Mouse (Mus musculus) naive thymus-derived CD4-positive, alpha-beta T cell, adult 2 months (primary cell): ENCODE results near the gene Angptl1.

ENCODE experiments used
- DNase-seq: peaks from one replicate; pipeline ENCODE4 v3.0.0-alpha.2; 2011; ENCODE audit warnings: low read depth

The Angptl1 gene

GRCm38 (mm10) chr1:156838177-156838576 lies at the start of gene Angptl1:
Angptl1 (plus strand) TSS chr1:156838562.
- DNase-seq = no peak

GRCm38 (mm10) chr1:156789844-156790490 lies 48.4 kb upstream of the Angptl1 start:
- DNase-seq = no peak

GRCm38 (mm10) chr1:156796251-156796650 lies 42.1 kb upstream of the Angptl1 start:
- DNase-seq = no peak

GRCm38 (mm10) chr1:156801276-156801675 lies 37.1 kb upstream of the Angptl1 start:
- no peak for DNase-seq

GRCm38 (mm10) chr1:156808332-156808731 lies 30.0 kb upstream of the Angptl1 start:
- no peak for DNase-seq

- no peak for DNase-seq
Measured at GRCm38 (mm10) chr1:156811928-156812327, 26.4 kb upstream of the Angptl1 start.

GRCm38 (mm10) chr1:156812716-156813115 lies 25.6 kb upstream of the Angptl1 start:
- no peak for DNase-seq

- no peak for DNase-seq
Measured at GRCm38 (mm10) chr1:156813485-156813884, 24.9 kb upstream of the Angptl1 start.

- DNase-seq = no peak
Measured at GRCm38 (mm10) chr1:156819236-156819635, 19.1 kb upstream of the Angptl1 start.

- DNase-seq = no peak
Measured at GRCm38 (mm10) chr1:156838695-156839094, 333 bp downstream of the Angptl1 start.

- DNase-seq = no peak
Measured at GRCm38 (mm10) chr1:156841625-156842339, 3.4 kb downstream of the Angptl1 start.

- DNase-seq = no peak
Measured at GRCm38 (mm10) chr1:156847098-156847497, 8.7 kb downstream of the Angptl1 start.

GRCm38 (mm10) chr1:156852409-156852808 lies 14.0 kb downstream of the Angptl1 start:
- no peak for DNase-seq

- DNase-seq = no peak
Measured at GRCm38 (mm10) chr1:156852872-156853271, 14.5 kb downstream of the Angptl1 start.

- DNase-seq = no peak
Measured at GRCm38 (mm10) chr1:156854558-156854957, 16.2 kb downstream of the Angptl1 start.

GRCm38 (mm10) chr1:156856666-156857065 lies 18.3 kb downstream of the Angptl1 start:
- DNase-seq = no peak

- no peak for DNase-seq
Measured at GRCm38 (mm10) chr1:156859156-156859555, 20.8 kb downstream of the Angptl1 start.

- DNase-seq = no peak
Measured at GRCm38 (mm10) chr1:156859711-156860250, 21.4 kb downstream of the Angptl1 start.

- DNase-seq = no peak
Measured at GRCm38 (mm10) chr1:156860266-156860665, 21.9 kb downstream of the Angptl1 start.

- DNase-seq = no peak
Measured at GRCm38 (mm10) chr1:156861475-156862043, 23.2 kb downstream of the Angptl1 start.

GRCm38 (mm10) chr1:156863726-156864125 lies 25.4 kb downstream of the Angptl1 start:
- DNase-seq = no peak

- no peak for DNase-seq
Measured at GRCm38 (mm10) chr1:156864240-156864639, 25.9 kb downstream of the Angptl1 start.

GRCm38 (mm10) chr1:156870028-156870427 lies 31.7 kb downstream of the Angptl1 start:
- no peak for DNase-seq
